Mouse (Mus musculus): ENCODE data around the gene Ccr1l1.

Ccr1l1 gene

GRCm38 (mm10) chr9:123928759-123929246 is 49.4 kb downstream of the Ccr1l1 start:
- in situ Hi-C loops (cut with MseI, MboI) = no loop called here

- in situ Hi-C loops (cut with MseI, MboI) = no loop called here
These were observed 50.0 kb downstream of the Ccr1l1 start for GRCm38 (mm10) chr9:123928118-123928758.

- in situ Hi-C loops (cut with MseI, MboI) = no loop called here
These were observed 50.8 kb downstream of the Ccr1l1 start for GRCm38 (mm10) chr9:123927281-123927960.
